Mouse (Mus musculus) G1E (cell line): ENCODE results near the gene Dock8. TPM values are rescaled to one million over a fixed set of nuclear protein-coding genes. Genes with fewer than 3 reads are reported as not detected.

ENCODE experiments used
- ATAC-seq: 2 replicates; pipeline ENCODE4 v1.8.0; 2016; ENCODE audit warnings: mild to moderate bottlenecking; ENCODE audit not compliant: insufficient number of reproducible peaks, poor library complexity, low FRiP score, severe bottlenecking; ENCODE audit errors: extremely low read depth
- DNase-seq: peaks from one replicate; pipeline ENCODE4 v3.0.0; 2012; ENCODE audit warnings: low spot score
- H3K27me3 ChIP-seq: 2 replicates; pipeline ENCODE4 v1.6.1; 2012; ENCODE audit warnings: mild to moderate bottlenecking, low read length, inconsistent platforms; ENCODE audit not compliant: insufficient read depth
- H3K36me3 ChIP-seq: replicated peaks from 2 replicates; pipeline ENCODE3; 2012; ENCODE audit warnings: mild to moderate bottlenecking, inconsistent platforms
- H3K4me1 ChIP-seq: 2 replicates; pipeline ENCODE4 v1.6.1; 2012; ENCODE audit warnings: low read depth, low read length, inconsistent platforms, mixed read lengths; ENCODE audit not compliant: insufficient read depth
- H3K4me3 ChIP-seq: 2 replicates; pipeline ENCODE4 v1.5.1; 2012; ENCODE audit warnings: low read depth, mild to moderate bottlenecking, inconsistent platforms, low read length, moderate library complexity, mixed read lengths
- H3K9me3 ChIP-seq: replicated peaks from 2 replicates; pipeline ENCODE4 v1.6.1; 2012; ENCODE audit warnings: inconsistent platforms
- CTCF ChIP-seq: IDR thresholded peaks from 2 replicates; pipeline ENCODE4 v1.5.1; 2012; ENCODE audit warnings: low read depth, low read length, inconsistent platforms, mixed read lengths
- GATA1 ChIP-seq: IDR thresholded peaks from 2 replicates; pipeline ENCODE4 v1.6.1; 2012; ENCODE audit warnings: borderline replicate concordance, low read length, inconsistent platforms, mixed read lengths
- GATA2 ChIP-seq: IDR thresholded peaks from 2 replicates; pipeline ENCODE4 v1.6.1; 2012; ENCODE audit warnings: low read depth, low read length, inconsistent platforms, borderline replicate concordance
- POLR2AphosphoS5 ChIP-seq: IDR thresholded peaks from 2 replicates; pipeline ENCODE4 v1.6.1; 2012; ENCODE audit warnings: low read depth, low read length, inconsistent platforms; ENCODE audit not compliant: insufficient replicate concordance
- TAL1 ChIP-seq: conservative IDR thresholded peaks from 2 replicates; pipeline ENCODE4 v1.6.1; 2012; ENCODE audit warnings: low read depth, low read length, inconsistent platforms, mixed read lengths
- polyA plus RNA-seq: library from polyadenylated mRNA; stranded (reverse); fragments of >175 nt; gene quantifications from 2 replicates; pipeline ENCODE4 v1.2.3, GENCODE M21; 2012
- total RNA-seq, 2 experiments: library from RNA; stranded (forward) in 1 of 2; stranded (reverse) in 1 of 2; fragments of 200-1000 nt in 1 of 2; fragments of >200 nt in 1 of 2; fragmentation: Nextera tagmentation in 1 of 2; gene quantifications; 2 replicates each; pipeline ENCODE4 v1.2.3; 2014 to 2017

The Dock8 gene
- total and polyA plus RNA-seq, 3 experiments: 0.01 to 0.16 TPM; not detected in 1

DNA sequence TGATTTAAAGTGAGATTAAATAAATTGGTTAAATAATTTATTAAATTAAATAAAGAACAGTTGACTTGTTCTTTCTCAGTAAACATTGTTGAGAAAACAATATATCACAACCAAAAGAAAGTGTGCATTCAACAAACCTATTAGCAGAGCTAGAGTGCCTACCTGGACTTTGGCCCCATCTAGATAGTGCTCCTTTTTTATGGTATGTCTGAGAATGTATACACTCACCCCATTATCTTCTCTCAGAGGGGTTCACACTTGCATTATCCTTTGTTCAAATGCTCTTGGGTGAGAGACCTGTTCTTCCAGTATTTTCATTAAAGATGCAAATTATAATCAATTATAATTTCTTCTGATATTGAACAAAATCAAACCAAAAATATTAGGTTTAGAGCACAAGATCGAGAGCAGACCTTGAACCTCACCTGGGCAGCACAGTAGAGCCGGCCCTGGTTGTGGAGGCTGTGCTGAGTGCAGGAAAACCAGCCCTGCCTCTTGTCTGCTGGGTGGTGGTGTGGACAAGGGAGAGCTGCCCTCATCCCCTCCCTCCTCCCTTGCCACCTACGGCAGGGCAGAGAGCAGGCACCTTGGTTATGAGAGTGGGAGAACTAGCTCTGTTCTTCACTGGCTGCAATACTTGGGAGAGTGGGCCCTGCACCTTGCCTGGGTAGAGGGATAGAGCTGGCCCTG is 26.5 kb upstream of the Dock8 start:
- ATAC-seq: no peak
- no peak for TF ChIP-seq GATA1
- no peak for TF ChIP-seq POLR2AphosphoS5
- no peak for TF ChIP-seq GATA2
- TF ChIP-seq TAL1: no peak
- TF ChIP-seq CTCF: no peak
- H3K4me3 ChIP-seq: no peak overlapping the region

GRCm38 (mm10) chr19:24977991-24978390 is 21.3 kb upstream of the Dock8 start:
- ATAC-seq (no peak), DNase-seq (no peak)
- TF ChIP-seq CTCF (no peak), GATA1 (no peak), TAL1 (no peak), POLR2AphosphoS5 (no peak), GATA2 (no peak)
- H3K27me3 ChIP-seq: no peaks in the 10 kb centered on the region
- 0 out of 2 replicates have a peak, but pooled peaks cover 3% of the 10 kb centered on the region for H3K9me3 ChIP-seq
- no peak overlapping the region for H3K4me3 ChIP-seq
- H3K4me1 ChIP-seq: no peaks in the 10 kb centered on the region
- H3K36me3 ChIP-seq: no peaks in the 10 kb centered on the region

More for the DNA sequence above, 26.5 kb upstream of the Dock8 start:
- Histone ChIP-seq H3K36me3 (no peaks in the 10 kb centered on the region), H3K27me3 (no peaks in the 10 kb centered on the region), H3K4me1 (no peaks in the 10 kb centered on the region), H3K9me3 (no peaks in the 10 kb centered on the region)
- no peak for DNase-seq

GRCm38 (mm10) chr19:24978852-24979842 is 20.2 kb upstream of the Dock8 start:
- no peak for DNase-seq
- no peaks in the 10 kb centered on the region for H3K36me3 ChIP-seq
- H3K9me3 ChIP-seq: 0 out of 2 replicates have a peak, but pooled peaks cover 3% of the 10 kb centered on the region
- TF ChIP-seq GATA1: no peak
- no peak for TF ChIP-seq TAL1
- no peak for TF ChIP-seq GATA2
- no peak for TF ChIP-seq POLR2AphosphoS5
- TF ChIP-seq CTCF: no peak
- no peak for ATAC-seq
- H3K27me3 ChIP-seq: no peaks in the 10 kb centered on the region
- H3K4me3 ChIP-seq: no peak overlapping the region
- no peaks in the 10 kb centered on the region for H3K4me1 ChIP-seq

DNA sequence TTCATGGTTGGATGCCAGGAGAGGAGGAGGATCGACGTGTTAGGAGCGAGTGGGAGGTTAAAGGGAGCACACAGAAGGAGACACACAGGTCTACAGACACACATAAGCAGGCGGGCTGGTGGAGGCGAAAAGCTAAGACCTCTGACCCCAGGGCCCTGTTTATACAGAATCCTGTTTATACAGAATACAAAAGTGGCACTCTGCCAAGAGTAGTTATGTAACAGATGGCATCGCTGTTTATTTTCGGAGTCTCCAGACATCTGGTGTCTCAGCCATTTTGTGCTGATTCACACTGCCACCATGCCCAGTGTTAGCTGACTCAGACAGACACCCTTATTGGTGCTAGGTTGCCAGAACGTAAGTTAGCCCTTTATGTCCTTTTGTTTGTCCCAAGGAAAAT is 18.0 kb upstream of the Dock8 start:
- no peak for DNase-seq
- Histone ChIP-seq H3K27me3 (no peaks in the 10 kb centered on the region), H3K36me3 (no peaks in the 10 kb centered on the region), H3K4me1 (no peaks in the 10 kb centered on the region), H3K9me3 (0 out of 2 replicates have a peak, but pooled peaks cover 5% of the 10 kb centered on the region), H3K4me3 (no peak overlapping the region)
- ATAC-seq: no peak
- TF ChIP-seq GATA2: no peak
- TF ChIP-seq CTCF: no peak
- no peak for TF ChIP-seq GATA1
- no peak for TF ChIP-seq POLR2AphosphoS5
- TF ChIP-seq TAL1: no peak

DNA sequence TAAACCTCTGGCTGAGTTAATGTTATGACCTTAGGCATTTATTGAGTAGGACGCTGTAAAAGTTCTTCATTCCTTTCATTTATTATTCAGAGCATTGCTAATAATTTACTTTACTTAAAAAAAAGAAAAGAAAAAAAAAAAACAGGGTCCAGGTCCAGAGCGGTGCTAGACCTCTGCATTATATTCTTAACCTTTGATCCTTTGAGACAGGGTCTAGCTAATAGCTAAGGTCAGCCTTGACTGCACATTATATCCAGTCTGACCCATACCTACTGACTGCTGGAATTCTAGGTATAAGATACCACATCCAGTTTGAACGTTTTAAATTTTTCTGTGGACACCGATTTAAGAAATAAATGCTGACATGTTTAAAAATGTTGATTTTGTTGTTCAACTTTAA is 16.3 kb upstream of the Dock8 start:
- no peaks in the 10 kb centered on the region for H3K36me3 ChIP-seq
- DNase-seq (no peak), ATAC-seq (no peak)
- H3K4me3 ChIP-seq: no peak overlapping the region
- 0 out of 2 replicates have a peak, but pooled peaks cover 5% of the 10 kb centered on the region for H3K9me3 ChIP-seq
- H3K27me3 ChIP-seq: no peaks in the 10 kb centered on the region
- TF ChIP-seq GATA2: no peak
- no peak for TF ChIP-seq POLR2AphosphoS5
- no peak for TF ChIP-seq TAL1
- no peak for TF ChIP-seq GATA1
- TF ChIP-seq CTCF: no peak
- H3K4me1 ChIP-seq: no peaks in the 10 kb centered on the region

GRCm38 (mm10) chr19:24983857-24984498 is 15.4 kb upstream of the Dock8 start:
- Histone ChIP-seq H3K9me3 (0 out of 2 replicates have a peak, but pooled peaks cover 5% of the 10 kb centered on the region), H3K4me1 (no peaks in the 10 kb centered on the region), H3K27me3 (no peaks in the 10 kb centered on the region), H3K36me3 (no peaks in the 10 kb centered on the region), H3K4me3 (no peak overlapping the region)
- DNase-seq (no peak), ATAC-seq (no peak)
- TF ChIP-seq POLR2AphosphoS5 (no peak), CTCF (no peak)
